22 mouse cellular contexts compared by ENCODE assay signal in genomic region chr6:28914981-28915380, GRCm38 (mm10).
A peak's percentile ranks its signal among the peaks of the same experiment; 100 is the strongest.
DNase-seq lines count a peak whose midpoint lies in the region; ATAC-seq and TF ChIP-seq lines count a peak whose summit lies in the region.
"Had no signal": no experiment of that assay in that cellular context is flagged by ENCODE, and none has a peak within 500 bp of the region (broad histone marks: within the 10 kb centered on the region; RNA-seq: fewer than 3 reads in every experiment).

No protein-coding gene starts in this region.

- H3K4me1 ChIP-seq in kidney, postnatal 0 days (replicated peaks; ENCODE audit: insufficient read depth, low read length) = no peaks in the 10 kb centered on the region
- H3K4me1 ChIP-seq in midbrain, postnatal 0 days (ENCODE audit: insufficient read depth, low read length) = no peaks in the 10 kb centered on the region
- H3K4me1 ChIP-seq in midbrain, embryonic 14.5 days (ENCODE audit: control insufficient read depth, insufficient read depth, low read length) = no peaks in the 10 kb centered on the region
- H3K4me1 ChIP-seq in stomach, postnatal 0 days (replicated peaks; ENCODE audit: control insufficient read depth, insufficient read depth) = no peaks in the 10 kb centered on the region
- H3K4me1 ChIP-seq: liver, embryonic 13.5 days had no signal

- H3K4me3 ChIP-seq in kidney, postnatal 0 days (replicated peaks; ENCODE audit: low read depth, low read length) = no peak overlapping the region
- H3K4me3 ChIP-seq in midbrain, postnatal 0 days (ENCODE audit: low read depth, low read length) = no peak overlapping the region
- H3K4me3 ChIP-seq in midbrain, embryonic 14.5 days (replicated peaks; ENCODE audit: low read depth, low read length) = no peak overlapping the region
- no peak overlapping the region for H3K4me3 ChIP-seq in stomach, postnatal 0 days (ENCODE audit: low read depth, low read length)
- H3K4me3 ChIP-seq: embryonic facial prominence, embryonic 13.5 days; limb, embryonic 10.5 days; liver, embryonic 13.5 days; midbrain, embryonic 12.5 days; myocyte had no signal

- WGBS in kidney, postnatal 0 days = 42% methylated on average over 1 of the region's 1 CpGs
- 54% methylated on average over 1 of the region's 1 CpGs for WGBS in midbrain, postnatal 0 days
- WGBS in midbrain, embryonic 14.5 days = 26% methylated on average over 1 of the region's 1 CpGs
- 40% methylated on average over 1 of the region's 1 CpGs for WGBS in stomach, postnatal 0 days

- H3K27ac ChIP-seq in kidney, postnatal 0 days = no peak overlapping the region
- H3K27ac ChIP-seq in midbrain, postnatal 0 days (ENCODE audit: low read depth, low read length) = no peak overlapping the region
- no peak overlapping the region for H3K27ac ChIP-seq in midbrain, embryonic 14.5 days (replicated peaks; ENCODE audit: low read depth, low read length)
- H3K27ac ChIP-seq in stomach, postnatal 0 days (replicated peaks) = no peak overlapping the region
- H3K27ac ChIP-seq: embryonic facial prominence, embryonic 13.5 days; hindbrain, embryonic 14.5 days; limb, embryonic 10.5 days; liver, embryonic 13.5 days; midbrain, embryonic 12.5 days had no signal

- H3K36me3 ChIP-seq in kidney, postnatal 0 days (ENCODE audit: insufficient read depth, low read length) = no peaks in the 10 kb centered on the region
- H3K36me3 ChIP-seq in midbrain, postnatal 0 days (ENCODE audit: insufficient read depth, low read length) = no peaks in the 10 kb centered on the region
- H3K36me3 ChIP-seq in midbrain, embryonic 14.5 days (ENCODE audit: control insufficient read depth, insufficient read depth, low read length) = no peaks in the 10 kb centered on the region
- no peaks in the 10 kb centered on the region for H3K36me3 ChIP-seq in stomach, postnatal 0 days (ENCODE audit: control insufficient read depth, insufficient read depth, low read length)
- H3K36me3 ChIP-seq: embryonic facial prominence, embryonic 13.5 days; limb, embryonic 10.5 days; liver, embryonic 13.5 days; midbrain, embryonic 12.5 days had no signal

- no peaks in the 10 kb centered on the region for H3K9me3 ChIP-seq in kidney, postnatal 0 days (replicated peaks; ENCODE audit: low read length)
- H3K9me3 ChIP-seq in midbrain, postnatal 0 days (ENCODE audit: low read length) = no peaks in the 10 kb centered on the region
- no peaks in the 10 kb centered on the region; the same call in 1 of the 2 replicates for H3K9me3 ChIP-seq in midbrain, embryonic 14.5 days (ENCODE audit: control insufficient read depth, low read length)
- H3K9me3 ChIP-seq in stomach, postnatal 0 days (ENCODE audit: control insufficient read depth, low read length) = no peaks in the 10 kb centered on the region
- H3K9me3 ChIP-seq: embryonic facial prominence, embryonic 13.5 days; limb, embryonic 10.5 days; midbrain, embryonic 12.5 days had no signal

- no peaks in the 10 kb centered on the region for H3K27me3 ChIP-seq in kidney, postnatal 0 days (ENCODE audit: insufficient read depth, low read length)
- no peaks in the 10 kb centered on the region for H3K27me3 ChIP-seq in midbrain, postnatal 0 days (ENCODE audit: insufficient read depth, low read length)
- no peaks in the 10 kb centered on the region for H3K27me3 ChIP-seq in midbrain, embryonic 14.5 days (ENCODE audit: control insufficient read depth, insufficient read depth, low read length)
- no peaks in the 10 kb centered on the region for H3K27me3 ChIP-seq in stomach, postnatal 0 days (ENCODE audit: control insufficient read depth, insufficient read depth, low read length)
- H3K27me3 ChIP-seq: embryonic facial prominence, embryonic 13.5 days; liver, embryonic 13.5 days; midbrain, embryonic 12.5 days had no signal

- DNase-seq in kidney, postnatal 0 days (ENCODE audit: low spot score) = no peak
- no peak for DNase-seq in kidney, adult 8-10 months
- DNase-seq in midbrain, postnatal 0 days (ENCODE audit: low spot score) = no peak
- no peak for DNase-seq in midbrain, embryonic 14.5 days
- DNase-seq in NIH3T3 (ENCODE audit: low read depth) = peak; percentile 29
- no peak for DNase-seq in stomach, postnatal 0 days (ENCODE audit: low spot score)
- no peak for DNase-seq in adrenal gland, postnatal 36 days
- no peak for DNase-seq in left cerebral cortex, adult 8-10 months (ENCODE audit: low spot score in 2 of 2)
- DNase-seq: adrenal gland, adult 2 months; cerebellum, adult 9-11 months; gastrocnemius, postnatal 25 days; heart, postnatal 10 days; kidney, adult 2 months; kidney, postnatal 4 days; liver, embryonic 13.5 days; lung, postnatal 36 days; thymus, adult 18-20 months had no signal

- ATAC-seq in kidney, postnatal 0 days (replicated peaks; ENCODE audit: low FRiP score, low read depth) = no peak
- no peak for ATAC-seq in midbrain, postnatal 0 days (ENCODE audit: low FRiP score)
- no peak for ATAC-seq in midbrain, embryonic 14.5 days (ENCODE audit: low FRiP score, low TSS enrichment)
- no peak for ATAC-seq in stomach, postnatal 0 days (ENCODE audit: low FRiP score, low TSS enrichment)

- H3K4me2 ChIP-seq in kidney, postnatal 0 days (ENCODE audit: low read length) = no peak overlapping the region
- H3K4me2 ChIP-seq in midbrain, postnatal 0 days (ENCODE audit: low read depth, low read length, poor library complexity, severe bottlenecking) = no peak overlapping the region
- no peak overlapping the region for H3K4me2 ChIP-seq in midbrain, embryonic 14.5 days (ENCODE audit: low read length)
- H3K4me2 ChIP-seq in stomach, postnatal 0 days (replicated peaks; ENCODE audit: low read depth) = no peak overlapping the region
- H3K4me2 ChIP-seq: embryonic facial prominence, embryonic 13.5 days; hindbrain, embryonic 14.5 days; liver, embryonic 13.5 days; midbrain, embryonic 12.5 days had no signal

- no peak for TF ChIP-seq EP300 in stomach, postnatal 0 days (optimal IDR thresholded peaks at IDR 0.05)

- H3K9ac ChIP-seq in kidney, postnatal 0 days (ENCODE audit: low read depth, low read length) = no peak overlapping the region
- H3K9ac ChIP-seq in midbrain, postnatal 0 days (replicated peaks; ENCODE audit: low read length, poor library complexity, severe bottlenecking) = no peak overlapping the region
- H3K9ac ChIP-seq in midbrain, embryonic 14.5 days (replicated peaks; ENCODE audit: low read length) = no peak overlapping the region
- H3K9ac ChIP-seq in stomach, postnatal 0 days (ENCODE audit: low read length) = no peak overlapping the region
- H3K9ac ChIP-seq: embryonic facial prominence, embryonic 13.5 days; hindbrain, embryonic 14.5 days; liver, embryonic 13.5 days; midbrain, embryonic 12.5 days had no signal

- peak; percentile 33; the same call in 1 of the 2 replicates for TF ChIP-seq CTCF in kidney, postnatal 0 days (IDR thresholded peaks at IDR 0.05; ENCODE audit: low read depth)
- TF ChIP-seq CTCF in midbrain, postnatal 0 days (IDR thresholded peaks at IDR 0.05) = peak; percentile 37
- peak; percentile 34 for TF ChIP-seq CTCF in stomach, postnatal 0 days (IDR thresholded peaks at IDR 0.05; ENCODE audit: low read depth)
